Mouse (Mus musculus) neural tube, embryonic 13.5 days (tissue): ENCODE data around the gene Defb22. TPM values are rescaled to one million over a fixed set of nuclear protein-coding genes. Genes with fewer than 3 reads are reported as not detected.

Source experiments
- ATAC-seq: fragments of 200-750 bp; cut with Nextera tagmentation; 2 replicates; pipeline ENCODE4 v1.8.0; 2017; ENCODE audit warnings: low read depth, mild to moderate bottlenecking, moderate TSS enrichment, moderate library complexity
- H3K27ac ChIP-seq: fragments of 300-500 bp; sonication (generic); replicated peaks from 2 replicates; pipeline ENCODE4 v1.5.1; 2015; ENCODE audit warnings: moderate library complexity, mild to moderate bottlenecking, inconsistent platforms
- H3K27me3 ChIP-seq: fragments of 300-500 bp; sonication (generic); 2 replicates; pipeline ENCODE4 v1.6.1; 2015; ENCODE audit warnings: mild to moderate bottlenecking, inconsistent platforms
- H3K36me3 ChIP-seq: fragments of 300-500 bp; sonication (generic); 2 replicates; pipeline ENCODE4 v1.6.1; 2015; ENCODE audit warnings: mild to moderate bottlenecking, inconsistent platforms
- H3K4me1 ChIP-seq: fragments of 300-500 bp; sonication (generic); replicated peaks from 2 replicates; pipeline ENCODE4 v1.6.1; 2015; ENCODE audit warnings: inconsistent platforms
- H3K4me2 ChIP-seq: fragments of 300-500 bp; sonication (generic); 2 replicates; pipeline ENCODE4 v1.6.1; 2015; ENCODE audit warnings: inconsistent platforms, mild to moderate bottlenecking, moderate library complexity
- H3K4me3 ChIP-seq: fragments of 300-500 bp; sonication (generic); 2 replicates; pipeline ENCODE4 v1.5.1; 2015; ENCODE audit warnings: mild to moderate bottlenecking, inconsistent platforms
- H3K9ac ChIP-seq: fragments of 300-500 bp; sonication (generic); 2 replicates; pipeline ENCODE4 v1.6.1; 2015; ENCODE audit warnings: moderate library complexity, mild to moderate bottlenecking, inconsistent platforms
- H3K9me3 ChIP-seq: fragments of 300-500 bp; sonication (generic); 2 replicates; pipeline ENCODE4 v1.6.1; 2016; ENCODE audit warnings: inconsistent platforms
- WGBS: fragments of 180-500 bp; shearing (Covaris S2); methylation state at CpG from one replicate; pipeline ENCODE4 v1.1.7; 2015; 5-methylcytosine and 5-hydroxymethylcytosine counted together
- polyA plus RNA-seq: library from polyadenylated mRNA; unstranded; fragments of >200 nt; fragmentation: Nextera tagmentation; extraction: Ambion mirVana; gene quantifications from 2 replicates; pipeline ENCODE4 v1.2.1, GENCODE M21; 2015

Gene Defb22
- polyA plus RNA-seq: not detected in 2 replicates

GRCm38 (mm10) chr2:152490038-152490437 is at the start of gene Defb22:
Defb22 (minus strand) TSS chr2:152490138.
- Histone ChIP-seq H3K4me2 (no peak within 1 kb of the TSS), H3K36me3 (no peaks in the 10 kb centered on the region), H3K4me3 (no peak within 1 kb of the TSS), H3K9ac (no peak within 1 kb of the TSS), H3K27me3 (no peaks in the 10 kb centered on the region), H3K9me3 (no peaks in the 10 kb centered on the region), H3K27ac (no peak within 1 kb of the TSS), H3K4me1 (no peaks in the 10 kb centered on the region)
- ATAC-seq: no peak

- Histone ChIP-seq H3K9me3 (no peaks in the 10 kb centered on the region), H3K4me3 (no peak within 1 kb of the TSS), H3K9ac (no peak within 1 kb of the TSS), H3K36me3 (no peaks in the 10 kb centered on the region), H3K4me1 (no peaks in the 10 kb centered on the region), H3K4me2 (no peak within 1 kb of the TSS), H3K27ac (no peak within 1 kb of the TSS), H3K27me3 (no peaks in the 10 kb centered on the region)
- no peak for ATAC-seq
- 75% methylated on average over 4 of the region's 4 CpGs for WGBS
These were observed 28.0 kb upstream of the Defb22 start, which contains the start of gene Defb28 for GRCm38 (mm10) chr2:152517981-152518380. Defb28 (plus strand) TSS chr2:152518255.

- H3K4me2 ChIP-seq: no peak overlapping the region
- no peak for ATAC-seq
These were observed 26.1 kb upstream of the Defb22 start for GRCm38 (mm10) chr2:152516084-152516483.

GRCm38 (mm10) chr2:152511592-152511991 is 21.7 kb upstream of the Defb22 start, which contains the start of gene Defb26:
Defb26 (minus strand) TSS chr2:152511692.
- no peak within 1 kb of the TSS for H3K4me3 ChIP-seq
- 59% methylated on average over 1 of the region's 1 CpGs for WGBS
- H3K9ac ChIP-seq: no peak within 1 kb of the TSS
- no peak within 1 kb of the TSS for H3K4me2 ChIP-seq
- no peak within 1 kb of the TSS for H3K27ac ChIP-seq
- no peaks in the 10 kb centered on the region for H3K36me3 ChIP-seq
- no peak for ATAC-seq
- H3K9me3 ChIP-seq: no peaks in the 10 kb centered on the region
- no peaks in the 10 kb centered on the region for H3K27me3 ChIP-seq
- H3K4me1 ChIP-seq: no peaks in the 10 kb centered on the region

More at GRCm38 (mm10) chr2:152516084-152516483, 26.1 kb upstream of the Defb22 start:
- 78% methylated on average over 4 of the region's 4 CpGs for WGBS
- Histone ChIP-seq H3K4me1 (no peaks in the 10 kb centered on the region), H3K27me3 (no peaks in the 10 kb centered on the region), H3K9ac (no peak overlapping the region), H3K4me3 (no peak overlapping the region), H3K36me3 (no peaks in the 10 kb centered on the region), H3K9me3 (no peaks in the 10 kb centered on the region), H3K27ac (no peak overlapping the region)

GRCm38 (mm10) chr2:152503950-152504349 is 14.0 kb upstream of the Defb22 start:
- Histone ChIP-seq H3K4me3 (no peak overlapping the region), H3K4me2 (no peak overlapping the region), H3K4me1 (no peaks in the 10 kb centered on the region), H3K9ac (no peak overlapping the region), H3K27ac (no peak overlapping the region), H3K27me3 (no peaks in the 10 kb centered on the region), H3K36me3 (no peaks in the 10 kb centered on the region), H3K9me3 (no peaks in the 10 kb centered on the region)
- no peak for ATAC-seq
- WGBS: 85% methylated on average over 2 of the region's 2 CpGs

GRCm38 (mm10) chr2:152500863-152501229 is 10.9 kb upstream of the Defb22 start:
- no peak for ATAC-seq
- H3K9me3 ChIP-seq: no peaks in the 10 kb centered on the region
- no peak overlapping the region for H3K4me2 ChIP-seq
- no peaks in the 10 kb centered on the region for H3K4me1 ChIP-seq
- no peaks in the 10 kb centered on the region for H3K36me3 ChIP-seq
- no peaks in the 10 kb centered on the region for H3K27me3 ChIP-seq
- H3K4me3 ChIP-seq: no peak overlapping the region
- H3K9ac ChIP-seq: no peak overlapping the region
- H3K27ac ChIP-seq: no peak overlapping the region
- 81% methylated on average over 6 of the region's 6 CpGs for WGBS

- ATAC-seq: no peak
- no peaks in the 10 kb centered on the region for H3K4me1 ChIP-seq
- H3K9ac ChIP-seq: no peak overlapping the region
- no peak overlapping the region for H3K4me3 ChIP-seq
- no peaks in the 10 kb centered on the region for H3K36me3 ChIP-seq
- H3K4me2 ChIP-seq: no peak overlapping the region
- H3K27ac ChIP-seq: no peak overlapping the region
- H3K9me3 ChIP-seq: no peaks in the 10 kb centered on the region
- H3K27me3 ChIP-seq: no peaks in the 10 kb centered on the region
- 79% methylated on average over 7 of the region's 7 CpGs for WGBS
These were observed 10.4 kb upstream of the Defb22 start for GRCm38 (mm10) chr2:152500204-152500862.

GRCm38 (mm10) chr2:152498020-152498419 is 8.1 kb upstream of the Defb22 start:
- no peak for ATAC-seq
- Histone ChIP-seq H3K36me3 (no peaks in the 10 kb centered on the region), H3K9me3 (no peaks in the 10 kb centered on the region), H3K4me3 (no peak overlapping the region), H3K9ac (no peak overlapping the region), H3K4me2 (no peak overlapping the region), H3K4me1 (no peaks in the 10 kb centered on the region), H3K27me3 (no peaks in the 10 kb centered on the region), H3K27ac (no peak overlapping the region)
- 84% methylated on average over 6 of the region's 6 CpGs for WGBS

- no peak for ATAC-seq
- no peak overlapping the region for H3K4me3 ChIP-seq
- no peaks in the 10 kb centered on the region for H3K36me3 ChIP-seq
- no peaks in the 10 kb centered on the region for H3K9me3 ChIP-seq
- no peak overlapping the region for H3K9ac ChIP-seq
- no peak overlapping the region for H3K4me2 ChIP-seq
- 76% methylated on average over 6 of the region's 6 CpGs for WGBS
- H3K4me1 ChIP-seq: no peaks in the 10 kb centered on the region
- no peaks in the 10 kb centered on the region for H3K27me3 ChIP-seq
- H3K27ac ChIP-seq: no peak overlapping the region
These were observed 3.2 kb upstream of the Defb22 start for GRCm38 (mm10) chr2:152493151-152493550.

- Histone ChIP-seq H3K4me2 (no peak overlapping the region), H3K27ac (no peak overlapping the region)
- 75% methylated on average over 2 of the region's 2 CpGs for WGBS
These were observed 2.9 kb downstream of the Defb22 start for GRCm38 (mm10) chr2:152487024-152487423.

GRCm38 (mm10) chr2:152481726-152482125 is 8.2 kb downstream of the Defb22 start:
- Histone ChIP-seq H3K27me3 (no peaks in the 10 kb centered on the region), H3K27ac (no peak overlapping the region), H3K4me3 (no peak overlapping the region), H3K4me1 (no peaks in the 10 kb centered on the region), H3K36me3 (no peaks in the 10 kb centered on the region), H3K9ac (no peak overlapping the region), H3K4me2 (no peak overlapping the region), H3K9me3 (0 out of 2 replicates have a peak, but pooled peaks cover 2% of the 10 kb centered on the region)
- 89% methylated on average over 7 of the region's 7 CpGs for WGBS
- no peak for ATAC-seq

More at GRCm38 (mm10) chr2:152487024-152487423, 2.9 kb downstream of the Defb22 start:
- no peaks in the 10 kb centered on the region for H3K36me3 ChIP-seq
- no peak overlapping the region for H3K4me3 ChIP-seq
- no peaks in the 10 kb centered on the region for H3K27me3 ChIP-seq
- H3K9ac ChIP-seq: no peak overlapping the region
- no peak for ATAC-seq
- H3K9me3 ChIP-seq: no peaks in the 10 kb centered on the region
- H3K4me1 ChIP-seq: no peaks in the 10 kb centered on the region

GRCm38 (mm10) chr2:152480881-152481280 is 9.1 kb downstream of the Defb22 start:
- Histone ChIP-seq H3K9me3 (0 out of 2 replicates have a peak, but pooled peaks cover 2% of the 10 kb centered on the region), H3K4me1 (no peaks in the 10 kb centered on the region), H3K36me3 (no peaks in the 10 kb centered on the region), H3K9ac (no peak overlapping the region), H3K4me3 (no peak overlapping the region), H3K4me2 (no peak overlapping the region), H3K27ac (no peak overlapping the region), H3K27me3 (no peaks in the 10 kb centered on the region)
- ATAC-seq: no peak
- WGBS: 92% methylated on average over 3 of the region's 3 CpGs

GRCm38 (mm10) chr2:152476763-152477162 is 13.2 kb downstream of the Defb22 start, which contains the start of gene Defb20:
Defb20 (plus strand) TSS chr2:152477063.
- Histone ChIP-seq H3K27ac (no peak within 1 kb of the TSS), H3K36me3 (no peaks in the 10 kb centered on the region), H3K27me3 (no peaks in the 10 kb centered on the region), H3K9me3 (0 out of 2 replicates have a peak, but pooled peaks cover 2% of the 10 kb centered on the region), H3K4me1 (no peaks in the 10 kb centered on the region), H3K9ac (no peak within 1 kb of the TSS), H3K4me2 (no peak within 1 kb of the TSS), H3K4me3 (no peak within 1 kb of the TSS)
- WGBS: 66% methylated on average over 2 of the region's 2 CpGs
- no peak for ATAC-seq
